Mouse (Mus musculus) adrenal gland, postnatal 14 days (tissue): Measurements from ENCODE around the gene Cic. TPM values are rescaled to one million over a fixed set of nuclear protein-coding genes. Genes with fewer than 3 reads are reported as not detected.
A peak's percentile ranks its signal among the peaks of the same experiment; 100 is the strongest.
"Not testable (repeated sequence)": the region's sequence is repeated elsewhere in the genome, so short reads cannot be mapped to it uniquely, and the experiment has no call there.

Experiments
- DNase-seq: peaks from one replicate; pipeline ENCODE4 v3.0.0; 2021; ENCODE audit warnings: mixed read lengths
- total RNA-seq: library from RNA; stranded (reverse); gene quantifications from 2 replicates; pipeline ENCODE4 v1.2.3, GENCODE M21; 2021

Cic gene
- total RNA-seq, 1 experiment from 2014 or later = 115 TPM

GRCm38 (mm10) chr7:25243361-25243760 is 24.1 kb upstream of the Cic start:
- no peak for DNase-seq

GRCm38 (mm10) chr7:25244562-25245369 is 22.7 kb upstream of the Cic start:
- no peak for DNase-seq

- peak; percentile 62 for DNase-seq
These were observed 21.3 kb upstream of the Cic start for GRCm38 (mm10) chr7:25246079-25246758.

- no peak for DNase-seq
These were observed 20.8 kb upstream of the Cic start for GRCm38 (mm10) chr7:25246759-25247137.

- DNase-seq = no peak
These were observed 20.0 kb upstream of the Cic start for GRCm38 (mm10) chr7:25247498-25247897.

- peak; percentile 60 for DNase-seq
These were observed 19.4 kb upstream of the Cic start for GRCm38 (mm10) chr7:25248018-25248647.

GRCm38 (mm10) chr7:25248846-25249313 is 18.6 kb upstream of the Cic start:
- peak; percentile 56 for DNase-seq

- peak; percentile 86 for DNase-seq
These were observed 18.0 kb upstream of the Cic start for GRCm38 (mm10) chr7:25249314-25250140.

- DNase-seq = peak; percentile 98
These were observed 17.1 kb upstream of the Cic start, which contains the start of gene Erf for GRCm38 (mm10) chr7:25250141-25250972. Erf (minus strand) TSS chr7:25250761.

GRCm38 (mm10) chr7:25251071-25251791 is 16.3 kb upstream of the Cic start:
- peak; percentile 66 for DNase-seq

GRCm38 (mm10) chr7:25251822-25252221 is 15.7 kb upstream of the Cic start:
- no peak for DNase-seq

GRCm38 (mm10) chr7:25261896-25262295 is 5.6 kb upstream of the Cic start:
- no peak for DNase-seq

- DNase-seq = no peak
These were observed 3.3 kb upstream of the Cic start for GRCm38 (mm10) chr7:25263968-25264870.

- DNase-seq = not testable (repeated sequence)
These were observed 1.8 kb upstream of the Cic start for GRCm38 (mm10) chr7:25265743-25266142.

- DNase-seq = no peak
These were observed 1.1 kb upstream of the Cic start for GRCm38 (mm10) chr7:25266180-25266962.

GRCm38 (mm10) chr7:25267751-25268463 is 403 bp downstream of the Cic start:
- peak; percentile 99 for DNase-seq

- DNase-seq = no peak
These were observed 1.1 kb downstream of the Cic start for GRCm38 (mm10) chr7:25268588-25268987.

GRCm38 (mm10) chr7:25269029-25269428 is 1.5 kb downstream of the Cic start:
- no peak for DNase-seq
